Mouse (Mus musculus) CH12.LX (cell line): ENCODE measurements at regions not wholly inside any gene's neighbourhood (a gene's known extent, or its start where the extent isn't known, plus 50 kb on each side); places are given as distances from the start of the nearest gene placed in this dataset.

Experiments
- DNase-seq: peaks from one replicate; pipeline ENCODE4 v3.0.0-alpha.2; 2013; ENCODE audit errors: extremely low read depth
- H3K27ac ChIP-seq: 2 replicates; pipeline ENCODE4 v1.5.1; 2012; ENCODE audit warnings: low read depth, mild to moderate bottlenecking, control low read depth, moderate library complexity; ENCODE audit not compliant: insufficient read depth
- H3K27me3 ChIP-seq: replicated peaks from 2 replicates; pipeline ENCODE3; 2012; ENCODE audit warnings: inconsistent platforms
- H3K36me3 ChIP-seq, 2 experiments: replicated peaks in 1 of 2; 2 replicates each; pipeline versions ENCODE3 to v1.6.1; 2012; ENCODE audit warnings: inconsistent platforms in 1 of 2, low read length in 1 of 2, mild to moderate bottlenecking in 1 of 2, mixed read lengths in 1 of 2, moderate library complexity in 1 of 2; ENCODE audit not compliant: control insufficient read depth in 1 of 2, insufficient read depth in 1 of 2
- H3K4me1 ChIP-seq, 2 experiments: 2 replicates each; pipeline ENCODE4 v1.6.1; 2012; ENCODE audit warnings: inconsistent platforms in 1 of 2, moderate library complexity in 1 of 2; ENCODE audit not compliant: insufficient read depth in 2 of 2, control insufficient read depth in 1 of 2
- H3K4me2 ChIP-seq: 2 replicates; pipeline ENCODE4 v1.6.1; 2012; ENCODE audit warnings: low read depth, mild to moderate bottlenecking, control low read depth; ENCODE audit not compliant: poor library complexity, insufficient read depth, severe bottlenecking
- H3K4me3 ChIP-seq, 3 experiments: fragments of 150-350 bp in 1 of 3; sonication (generic) in 1 of 3; replicated peaks in 1 of 3; 2 replicates each; pipeline versions ENCODE3 to v1.5.1; 2011 to 2012; ENCODE audit warnings: low read depth in 2 of 3, low read length in 2 of 3, mild to moderate bottlenecking in 2 of 3, moderate library complexity in 2 of 3, control low read depth in 1 of 3, improper control_type of control experiment in 1 of 3, inconsistent platforms in 1 of 3, mixed read lengths in 1 of 3; ENCODE audit not compliant: poor library complexity in 1 of 3
- H3K79me2 ChIP-seq: replicated peaks from 2 replicates; pipeline ENCODE4 v1.6.1; 2012; ENCODE audit warnings: mild to moderate bottlenecking, moderate library complexity; ENCODE audit not compliant: control insufficient read depth, poor library complexity, insufficient read depth, severe bottlenecking; ENCODE audit errors: extremely low read depth
- H3K9ac ChIP-seq: 2 replicates; pipeline ENCODE4 v1.6.1; 2012; ENCODE audit warnings: low read depth, mild to moderate bottlenecking, control low read depth, moderate library complexity; ENCODE audit not compliant: insufficient read depth
- H3K9me3 ChIP-seq: replicated peaks from 2 replicates; pipeline ENCODE3; 2012; ENCODE audit warnings: low read length, inconsistent platforms, mixed read lengths
- BHLHE40 ChIP-seq: IDR thresholded peaks from 2 replicates; pipeline ENCODE4 v1.6.1; 2011; ENCODE audit warnings: mild to moderate bottlenecking, low read depth, low read length, improper control_type of control experiment
- CHD2 ChIP-seq: IDR thresholded peaks from 2 replicates; pipeline ENCODE4 v1.6.1; 2011; ENCODE audit warnings: low read length, improper control_type of control experiment
- E2F4 ChIP-seq: IDR thresholded peaks from 2 replicates; pipeline ENCODE4 v1.6.1; 2011; ENCODE audit warnings: low read depth, low read length, improper control_type of control experiment; ENCODE audit not compliant: insufficient replicate concordance
- ELF1 ChIP-seq: IDR thresholded peaks from 2 replicates; pipeline ENCODE4 v1.6.1; 2014; ENCODE audit warnings: low read depth, mild to moderate bottlenecking, inconsistent platforms, low read length, improper control_type of control experiment
- ETS1 ChIP-seq: conservative IDR thresholded peaks from 2 replicates; pipeline ENCODE4 v1.6.1; 2012; ENCODE audit warnings: low read depth, mild to moderate bottlenecking, inconsistent platforms, low read length, improper control_type of control experiment, moderate library complexity
- GABPA ChIP-seq: IDR thresholded peaks from 2 replicates; pipeline ENCODE4 v1.6.1; 2012; ENCODE audit warnings: low read depth, low read length, improper control_type of control experiment, inconsistent platforms; ENCODE audit not compliant: insufficient replicate concordance
- IRF4 ChIP-seq: IDR thresholded peaks from 2 replicates; pipeline ENCODE4 v1.6.1; 2014; ENCODE audit warnings: low read depth, mild to moderate bottlenecking, inconsistent platforms, low read length, improper control_type of control experiment
- JUN ChIP-seq: IDR thresholded peaks from 2 replicates; pipeline ENCODE4 v1.6.1; 2011; ENCODE audit warnings: low read depth, mild to moderate bottlenecking, low read length, improper control_type of control experiment, moderate library complexity; ENCODE audit not compliant: insufficient read depth
- KAT2A ChIP-seq: IDR thresholded peaks from 2 replicates; pipeline ENCODE4 v1.6.1; 2012; ENCODE audit warnings: low read length, improper control_type of control experiment, inconsistent platforms; ENCODE audit not compliant: insufficient replicate concordance
- MAFK ChIP-seq: IDR thresholded peaks from 2 replicates; pipeline ENCODE4 v1.6.1; 2011; ENCODE audit warnings: low read length, improper control_type of control experiment; ENCODE audit not compliant: insufficient replicate concordance
- MAZ ChIP-seq: IDR thresholded peaks from 2 replicates; pipeline ENCODE4 v1.6.1; 2012; ENCODE audit warnings: low read depth, mild to moderate bottlenecking, inconsistent platforms, low read length, improper control_type of control experiment, moderate library complexity
- NELFE ChIP-seq: IDR thresholded peaks from 2 replicates; pipeline ENCODE4 v1.6.1; 2011; ENCODE audit warnings: low read depth, low read length, improper control_type of control experiment
- NRF1 ChIP-seq: IDR thresholded peaks from 2 replicates; pipeline ENCODE4 v1.6.1; 2014; ENCODE audit warnings: low read depth, mild to moderate bottlenecking, inconsistent platforms, low read length, improper control_type of control experiment, moderate library complexity
- PAX5 ChIP-seq: IDR thresholded peaks from 2 replicates; pipeline ENCODE4 v1.6.1; 2012; ENCODE audit warnings: low read length, inconsistent platforms, mixed read lengths
- POLR2A ChIP-seq: IDR thresholded peaks from 2 replicates; pipeline ENCODE4 v1.6.1; 2011; ENCODE audit warnings: low read depth, mild to moderate bottlenecking, improper control_type of control experiment, low read length
- POLR2AphosphoS2 ChIP-seq: IDR thresholded peaks from 2 replicates; pipeline ENCODE4 v1.6.1; 2011; ENCODE audit warnings: low read depth, low read length, improper control_type of control experiment
- RAD21 ChIP-seq: IDR thresholded peaks from 2 replicates; pipeline ENCODE4 v1.6.1; 2011; ENCODE audit warnings: low read depth, mild to moderate bottlenecking, low read length, improper control_type of control experiment, moderate library complexity
- RCOR1 ChIP-seq: conservative IDR thresholded peaks from 2 replicates; pipeline ENCODE4 v1.6.1; 2012; ENCODE audit warnings: low read depth, mild to moderate bottlenecking, inconsistent platforms, low read length, improper control_type of control experiment
- SIN3A ChIP-seq: IDR thresholded peaks from 2 replicates; pipeline ENCODE4 v1.6.1; 2012; ENCODE audit warnings: low read length, improper control_type of control experiment, inconsistent platforms
- USF2 ChIP-seq: conservative IDR thresholded peaks from 2 replicates; pipeline ENCODE4 v1.6.1; 2011; ENCODE audit warnings: low read depth, low read length, improper control_type of control experiment
- ZMIZ1 ChIP-seq: IDR thresholded peaks from 2 replicates; pipeline ENCODE4 v1.6.1; 2012; ENCODE audit warnings: low read depth, mild to moderate bottlenecking, inconsistent platforms, low read length, improper control_type of control experiment
- dilution Hi-C: fragments of 300-500 bp; cut with MboI; formaldehyde crosslinking; loops from 2 replicates; pipeline ENCODE4 v1.14.3; 2020; ENCODE audit warnings: low sequenced_read_pairs; ENCODE audit not compliant: extremely low pct_unique_long_range_greater_than_20kb, extremely low pct_ligation_motif_present
- in situ Hi-C: fragments of 300-500 bp; cut with MboI; formaldehyde crosslinking; loops from 3 replicates; pipeline ENCODE4 v1.14.3; 2019; ENCODE audit warnings: low sequenced_read_pairs, low pct_ligation_motif_present, low pct_unique_long_range_greater_than_20kb, mixed read lengths

- no peak for DNase-seq
- no peak overlapping the region for H3K4me3 ChIP-seq
- no peaks in the 10 kb centered on the region for H3K9me3 ChIP-seq
- dilution Hi-C loops (no loop called here), in situ Hi-C loops (no loop called here)
- TF ChIP-seq NELFE (no peak), JUN (no peak), MAZ (no peak), IRF4 (no peak), GABPA (no peak), MAFK (no peak), E2F4 (no peak), ELF1 (no peak), POLR2A (no peak), RCOR1 (no peak), POLR2AphosphoS2 (no peak), CHD2 (no peak), KAT2A (no peak), PAX5 (no peak)
- no peak overlapping the region for H3K27ac ChIP-seq
- peaks cover 6 to 17% of the 10 kb centered on the region in 2 experiments; a peak in 3 of 4 replicates for H3K4me1 ChIP-seq
- no peaks in the 10 kb centered on the region for H3K27me3 ChIP-seq
- H3K4me2 ChIP-seq: no peak overlapping the region
- H3K79me2 ChIP-seq: no peaks in the 10 kb centered on the region
- H3K36me3 ChIP-seq: no peaks in the 10 kb centered on the region
- H3K9ac ChIP-seq: no peak overlapping the region
These were observed 137.2 kb upstream of the Pja1 start for GRCm38 (mm10) chrX:99608284-99608692.

DNA sequence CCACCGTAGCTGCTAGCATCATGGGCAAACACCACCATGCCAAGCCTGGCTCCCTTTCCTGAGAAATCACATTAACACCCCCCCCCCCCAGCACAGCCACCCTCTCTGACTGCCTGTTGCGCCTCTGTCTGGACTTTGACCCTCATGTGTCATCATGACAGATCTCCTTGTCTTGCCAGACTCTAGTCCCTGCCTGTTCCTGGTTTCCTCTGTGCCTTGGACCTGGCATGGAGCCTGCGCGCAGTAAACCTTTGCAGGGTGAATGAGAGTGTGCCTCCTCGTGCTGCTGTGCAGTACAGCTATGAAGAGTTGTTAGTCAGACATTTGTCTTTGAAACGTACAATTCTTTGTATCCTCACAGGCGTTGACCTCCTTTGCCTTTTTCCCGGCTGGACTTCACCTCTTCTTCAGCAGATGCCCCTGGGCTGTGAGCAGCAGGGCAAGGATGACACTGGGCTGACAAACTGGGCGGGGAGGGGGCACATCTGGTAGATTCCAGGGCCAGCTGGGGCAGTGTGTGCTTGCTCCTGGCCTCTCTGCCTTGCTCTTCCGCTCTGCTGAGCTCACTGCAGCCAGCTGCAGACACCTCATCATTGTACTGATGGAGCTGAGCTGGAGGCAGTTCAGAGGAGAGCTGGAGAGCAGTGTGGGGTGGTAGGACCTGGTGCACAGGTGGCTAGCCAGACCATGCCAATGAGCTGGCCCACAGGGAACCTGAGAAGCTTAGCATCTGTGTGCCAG is 134.2 kb upstream of the Pja1 start:
- dilution Hi-C loops: no loop called here

More for the DNA sequence above, 134.2 kb upstream of the Pja1 start:
- Histone ChIP-seq H3K4me1 (peaks cover 6 to 17% of the 10 kb centered on the region in 2 experiments; a peak in 3 of 4 replicates), H3K4me2 (no peak overlapping the region), H3K9ac (no peak overlapping the region), H3K79me2 (no peaks in the 10 kb centered on the region), H3K36me3 (no peaks in the 10 kb centered on the region), H3K9me3 (no peaks in the 10 kb centered on the region), H3K27ac (no peak overlapping the region), H3K4me3 (no peak overlapping the region), H3K27me3 (no peaks in the 10 kb centered on the region)
- in situ Hi-C loops: no loop called here
- no peak for DNase-seq
- TF ChIP-seq PAX5 (no peak), BHLHE40 (no peak), ETS1 (no peak), USF2 (no peak), RAD21 (no peak), NELFE (no peak), POLR2A (no peak), ZMIZ1 (no peak), NRF1 (no peak), CHD2 (no peak), SIN3A (no peak), IRF4 (no peak), POLR2AphosphoS2 (no peak), MAFK (no peak)
